Mouse (Mus musculus) brown adipose tissue, adult 24 weeks (tissue): ENCODE data around the gene Gm4070. TPM values are rescaled to one million over a fixed set of nuclear protein-coding genes. Genes with fewer than 3 reads are reported as not detected.
"Not testable (repeated sequence)": the region's sequence is repeated elsewhere in the genome, so short reads cannot be mapped to it uniquely, and the experiment has no call there.

Source experiments
- H3K27ac ChIP-seq: fragments of 200-500 bp; replicated peaks from 2 replicates; pipeline ENCODE4 v1.5.1; 2012; ENCODE audit warnings: low read depth, mild to moderate bottlenecking, low read length
- H3K4me1 ChIP-seq: fragments of 200-500 bp; 2 replicates; pipeline ENCODE4 v1.6.1; 2012; ENCODE audit warnings: low read length, mixed read lengths; ENCODE audit not compliant: control insufficient read depth, insufficient read depth, insufficient read length
- H3K4me3 ChIP-seq: fragments of 200-500 bp; 2 replicates; pipeline ENCODE4 v1.5.1; 2012; ENCODE audit warnings: low read depth, mild to moderate bottlenecking, low read length, moderate library complexity; ENCODE audit not compliant: insufficient read depth
- polyA plus RNA-seq: library from polyadenylated mRNA; stranded (reverse); fragments of >200 nt; gene quantifications from 2 replicates; pipeline ENCODE4 v1.2.4, GENCODE M21; 2012; ENCODE audit not compliant: missing spikeins, insufficient read depth, insufficient read length

The Gm4070 gene
- 18.1 and 22.4 TPM in 2 replicates for polyA plus RNA-seq

GRCm38 (mm10) chr7:105953812-105954211 is at the start of gene Gm4070:
Gene Gm4070 (minus strand): TSS chr7:105953967.
- not testable (repeated sequence) for H3K27ac ChIP-seq, H3K4me1 ChIP-seq, H3K4me3 ChIP-seq

- not testable (repeated sequence) for H3K4me1 ChIP-seq, H3K4me3 ChIP-seq, H3K27ac ChIP-seq
Measured at GRCm38 (mm10) chr7:105954540-105954939, 773 bp upstream of the Gm4070 start.

GRCm38 (mm10) chr7:105952408-105952807 is 1.4 kb downstream of the Gm4070 start:
- H3K4me3 ChIP-seq, H3K4me1 ChIP-seq, H3K27ac ChIP-seq: not testable (repeated sequence)

GRCm38 (mm10) chr7:105945238-105945637 is 8.5 kb downstream of the Gm4070 start:
- not testable (repeated sequence) for H3K27ac ChIP-seq, H3K4me3 ChIP-seq, H3K4me1 ChIP-seq

- not testable (repeated sequence) for H3K27ac ChIP-seq, H3K4me3 ChIP-seq, H3K4me1 ChIP-seq
Measured at GRCm38 (mm10) chr7:105932132-105932531, 21.6 kb downstream of the Gm4070 start.

- not testable (repeated sequence) for H3K27ac ChIP-seq, H3K4me3 ChIP-seq, H3K4me1 ChIP-seq
Measured at GRCm38 (mm10) chr7:105883588-105884336, 70.0 kb downstream of the Gm4070 start.

GRCm38 (mm10) chr7:105879717-105880484 is 73.9 kb downstream of the Gm4070 start:
- not testable (repeated sequence) for H3K4me3 ChIP-seq, H3K27ac ChIP-seq, H3K4me1 ChIP-seq

GRCm38 (mm10) chr7:105855718-105856560 is 97.8 kb downstream of the Gm4070 start:
- H3K4me3 ChIP-seq, H3K27ac ChIP-seq, H3K4me1 ChIP-seq: not testable (repeated sequence)

Other genes starting within 250 kb of the Gm4070 start
- 72.1 and 106 TPM in 2 replicates for gene Ilk, start 217.4 kb downstream of the Gm4070 start, polyA plus RNA-seq
- 5.7 and 11.3 TPM in 2 replicates for gene Rrp8, start 216.6 kb downstream of the Gm4070 start, polyA plus RNA-seq
- 146 and 163 TPM in 2 replicates for gene Taf10, start 209.6 kb downstream of the Gm4070 start, polyA plus RNA-seq
- 64.0 and 83.2 TPM in 2 replicates for gene Tpp1, start 201.7 kb downstream of the Gm4070 start, polyA plus RNA-seq
- 0.55 and 0.71 TPM in 2 replicates for gene Dchs1, start 166.3 kb downstream of the Gm4070 start, polyA plus RNA-seq
- gene Mrpl17, start 142.9 kb downstream of the Gm4070 start, polyA plus RNA-seq = 175 and 225 TPM in 2 replicates